Mouse (Mus musculus): ENCODE data around the gene Ets1. TPM values are rescaled to one million over a fixed set of nuclear protein-coding genes. Genes with fewer than 3 reads are reported as not detected.
A peak's percentile ranks its signal among the peaks of the same experiment; 100 is the strongest.

The Ets1 gene
- polyA plus RNA-seq, 1 experiment from 2014 or later = 9.9 TPM

GRCm38 (mm10) chr9:32760649-32761157, 124.7 kb downstream of the Ets1 start:
- H3K9ac ChIP-seq (ENCODE audit: low read length) = no peak overlapping the region
- no peaks in the 10 kb centered on the region for H3K9me3 ChIP-seq (ENCODE audit: control insufficient read depth, low read length)
- no peaks in the 10 kb centered on the region for H3K36me3 ChIP-seq (ENCODE audit: control insufficient read depth, insufficient read depth, low read length)
- DNase-seq (ENCODE audit: low spot score) = no peak
- ATAC-seq (ENCODE audit: low FRiP score, low TSS enrichment) = 0 out of 2 replicates have a peak, but pooled peaks have one; percentile 38
- no peak for TF ChIP-seq CTCF (IDR thresholded peaks at IDR 0.05; ENCODE audit: low read depth)
- no peak for TF ChIP-seq EP300 (optimal IDR thresholded peaks at IDR 0.05)
- no peaks in the 10 kb centered on the region for H3K27me3 ChIP-seq (ENCODE audit: control insufficient read depth, insufficient read depth, low read length)
- H3K4me3 ChIP-seq (ENCODE audit: low read depth, low read length) = no peak overlapping the region
- 66% methylated on average over 4 of the region's 4 CpGs for WGBS
- no peak overlapping the region for H3K4me2 ChIP-seq (replicated peaks; ENCODE audit: low read depth)
- H3K27ac ChIP-seq (replicated peaks) = no peak overlapping the region
- no peaks in the 10 kb centered on the region for H3K4me1 ChIP-seq (replicated peaks; ENCODE audit: control insufficient read depth, insufficient read depth)

DNA sequence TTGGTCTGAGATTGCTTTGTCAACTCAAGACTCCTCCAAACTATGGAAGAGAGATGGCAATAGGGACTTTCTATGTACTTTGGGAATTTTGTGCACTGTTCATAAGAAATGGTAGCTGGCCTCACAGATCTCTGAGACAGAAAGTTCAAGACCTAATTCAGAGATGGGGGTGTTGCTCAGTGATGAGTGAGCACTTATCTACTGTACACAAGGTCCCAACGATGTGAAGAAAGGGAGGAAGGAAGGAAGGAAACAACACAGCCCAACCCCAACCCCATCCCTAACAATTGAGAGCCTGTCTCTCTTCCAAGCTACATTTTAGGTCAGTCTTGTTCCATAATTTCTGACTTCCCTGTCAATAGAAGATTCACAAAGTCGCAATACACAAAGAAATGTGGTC, 125.3 kb downstream of the Ets1 start:
- DNase-seq (ENCODE audit: low spot score) (no peak), ATAC-seq (ENCODE audit: low FRiP score, low TSS enrichment) (no peak)
- Histone ChIP-seq H3K9ac (ENCODE audit: low read length) (no peak overlapping the region), H3K4me3 (ENCODE audit: low read depth, low read length) (no peak overlapping the region), H3K36me3 (ENCODE audit: control insufficient read depth, insufficient read depth, low read length) (no peaks in the 10 kb centered on the region), H3K9me3 (ENCODE audit: control insufficient read depth, low read length) (no peaks in the 10 kb centered on the region), H3K4me1 (replicated peaks; ENCODE audit: control insufficient read depth, insufficient read depth) (no peaks in the 10 kb centered on the region), H3K4me2 (replicated peaks; ENCODE audit: low read depth) (no peak overlapping the region), H3K27ac (replicated peaks) (no peak overlapping the region), H3K27me3 (ENCODE audit: control insufficient read depth, insufficient read depth, low read length) (no peaks in the 10 kb centered on the region)
- TF ChIP-seq CTCF (IDR thresholded peaks at IDR 0.05; ENCODE audit: low read depth) = no peak
- no peak for TF ChIP-seq EP300 (optimal IDR thresholded peaks at IDR 0.05)
- WGBS = 53% methylated on average over 2 of the region's 2 CpGs

- ATAC-seq (ENCODE audit: low FRiP score, low TSS enrichment) = no peak
Measured at GRCm38 (mm10) chr9:32764374-32764773, 128.4 kb downstream of the Ets1 start.

GRCm38 (mm10) chr9:32765123-32765522, 129.1 kb downstream of the Ets1 start:
- TF ChIP-seq CTCF (IDR thresholded peaks at IDR 0.05; ENCODE audit: low read depth) (no peak), EP300 (optimal IDR thresholded peaks at IDR 0.05) (no peak)
- 98% methylated on average over 3 of the region's 3 CpGs for WGBS

More at GRCm38 (mm10) chr9:32764374-32764773, 128.4 kb downstream of the Ets1 start:
- DNase-seq (ENCODE audit: low spot score) = no peak
- H3K4me1 ChIP-seq (replicated peaks; ENCODE audit: control insufficient read depth, insufficient read depth) = no peaks in the 10 kb centered on the region
- H3K9me3 ChIP-seq (ENCODE audit: control insufficient read depth, low read length) = no peaks in the 10 kb centered on the region
- H3K4me2 ChIP-seq (replicated peaks; ENCODE audit: low read depth) = no peak overlapping the region
- TF ChIP-seq EP300 (optimal IDR thresholded peaks at IDR 0.05) = no peak
- TF ChIP-seq CTCF (IDR thresholded peaks at IDR 0.05; ENCODE audit: low read depth) = no peak
- H3K27ac ChIP-seq (replicated peaks) = no peak overlapping the region
- H3K9ac ChIP-seq (ENCODE audit: low read length) = no peak overlapping the region
- H3K27me3 ChIP-seq (ENCODE audit: control insufficient read depth, insufficient read depth, low read length) = no peaks in the 10 kb centered on the region
- no peaks in the 10 kb centered on the region for H3K36me3 ChIP-seq (ENCODE audit: control insufficient read depth, insufficient read depth, low read length)
- no peak overlapping the region for H3K4me3 ChIP-seq (ENCODE audit: low read depth, low read length)
- 69% methylated on average over 9 of the region's 9 CpGs for WGBS

DNA sequence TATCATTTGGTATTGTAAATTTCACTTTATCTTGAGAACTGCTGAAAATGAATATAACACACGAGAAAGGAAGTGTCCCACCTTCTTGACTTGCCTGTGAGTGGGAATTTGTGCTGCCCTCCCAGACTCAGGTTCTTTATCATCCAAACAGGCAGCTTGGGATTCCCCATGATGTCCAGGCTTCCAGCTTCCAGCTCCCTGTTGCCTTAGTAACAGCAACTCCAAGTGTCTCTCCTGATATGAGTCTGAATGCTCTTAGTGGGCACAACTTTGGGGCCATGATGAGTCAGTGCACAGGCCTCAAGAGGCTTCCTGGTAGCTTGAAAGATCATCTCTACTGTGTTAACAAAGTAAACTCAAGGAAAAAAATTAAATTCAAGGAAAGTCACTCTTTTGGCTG, 142.8 kb downstream of the Ets1 start:
- 74% methylated on average over 1 of the region's 1 CpGs for WGBS
- no peaks in the 10 kb centered on the region for H3K4me1 ChIP-seq (replicated peaks; ENCODE audit: control insufficient read depth, insufficient read depth)
- H3K27me3 ChIP-seq (ENCODE audit: control insufficient read depth, insufficient read depth, low read length) = no peaks in the 10 kb centered on the region
- no peak overlapping the region for H3K9ac ChIP-seq (ENCODE audit: low read length)
- no peak overlapping the region for H3K4me2 ChIP-seq (replicated peaks; ENCODE audit: low read depth)
- no peak for TF ChIP-seq EP300 (optimal IDR thresholded peaks at IDR 0.05)
- TF ChIP-seq CTCF (IDR thresholded peaks at IDR 0.05; ENCODE audit: low read depth) = no peak
- ATAC-seq (ENCODE audit: low FRiP score, low TSS enrichment) (no peak), DNase-seq (ENCODE audit: low spot score) (no peak)
- H3K4me3 ChIP-seq (ENCODE audit: low read depth, low read length) = no peak overlapping the region
- H3K27ac ChIP-seq (replicated peaks) = no peak overlapping the region
- no peaks in the 10 kb centered on the region for H3K36me3 ChIP-seq (ENCODE audit: control insufficient read depth, insufficient read depth, low read length)
- no peaks in the 10 kb centered on the region for H3K9me3 ChIP-seq (ENCODE audit: control insufficient read depth, low read length)

More at GRCm38 (mm10) chr9:32765123-32765522, 129.1 kb downstream of the Ets1 start:
- DNase-seq (ENCODE audit: low spot score) (no peak), ATAC-seq (ENCODE audit: low FRiP score, low TSS enrichment) (no peak)
- no peaks in the 10 kb centered on the region for H3K36me3 ChIP-seq (ENCODE audit: control insufficient read depth, insufficient read depth, low read length)
- no peak overlapping the region for H3K4me2 ChIP-seq (replicated peaks; ENCODE audit: low read depth)
- H3K4me1 ChIP-seq (replicated peaks; ENCODE audit: control insufficient read depth, insufficient read depth) = no peaks in the 10 kb centered on the region
- H3K27ac ChIP-seq (replicated peaks) = no peak overlapping the region
- no peak overlapping the region for H3K4me3 ChIP-seq (ENCODE audit: low read depth, low read length)
- no peak overlapping the region for H3K9ac ChIP-seq (ENCODE audit: low read length)
- H3K27me3 ChIP-seq (ENCODE audit: control insufficient read depth, insufficient read depth, low read length) = no peaks in the 10 kb centered on the region
- no peaks in the 10 kb centered on the region for H3K9me3 ChIP-seq (ENCODE audit: control insufficient read depth, low read length)

GRCm38 (mm10) chr9:32782391-32783092, 146.5 kb downstream of the Ets1 start:
- Histone ChIP-seq H3K27ac (replicated peaks) (no peak overlapping the region), H3K9me3 (ENCODE audit: control insufficient read depth, low read length) (no peaks in the 10 kb centered on the region), H3K27me3 (ENCODE audit: control insufficient read depth, insufficient read depth, low read length) (no peaks in the 10 kb centered on the region), H3K9ac (ENCODE audit: low read length) (no peak overlapping the region), H3K4me3 (ENCODE audit: low read depth, low read length) (no peak overlapping the region), H3K4me2 (replicated peaks; ENCODE audit: low read depth) (no peak overlapping the region), H3K36me3 (ENCODE audit: control insufficient read depth, insufficient read depth, low read length) (no peaks in the 10 kb centered on the region), H3K4me1 (replicated peaks; ENCODE audit: control insufficient read depth, insufficient read depth) (no peaks in the 10 kb centered on the region)
- no peak for ATAC-seq (ENCODE audit: low FRiP score, low TSS enrichment)
- TF ChIP-seq CTCF (IDR thresholded peaks at IDR 0.05; ENCODE audit: low read depth) (no peak), EP300 (optimal IDR thresholded peaks at IDR 0.05) (no peak)
- 66% methylated on average over 8 of the region's 8 CpGs for WGBS
- DNase-seq (ENCODE audit: low spot score) = no peak

Measured in stomach, postnatal 0 days (tissue).